Mouse (Mus musculus) spleen, adult 2 months (tissue): Measurements from ENCODE around the gene Atxn1. TPM values are rescaled to one million over a fixed set of nuclear protein-coding genes. Genes with fewer than 3 reads are reported as not detected.

Source experiments
- DNase-seq, 2 experiments: peaks; one replicate each; pipeline versions ENCODE4 v3.0.0 to v3.0.0-alpha.2; 2012 to 2021; ENCODE audit warnings: low spot score in 2 of 2, low read depth in 1 of 2
- H3K27ac ChIP-seq: fragments of 200-500 bp; 2 replicates; pipeline ENCODE4 v1.5.1; 2012; ENCODE audit warnings: low read length, inconsistent platforms; ENCODE audit not compliant: insufficient read depth
- H3K27me3 ChIP-seq: fragments of 200-500 bp; 2 replicates; pipeline ENCODE4 v1.6.1; 2012; ENCODE audit warnings: mild to moderate bottlenecking, moderate library complexity, low read length, inconsistent platforms; ENCODE audit not compliant: control insufficient read depth, insufficient read depth
- H3K36me3 ChIP-seq: fragments of 200-500 bp; 2 replicates; pipeline ENCODE4 v1.6.1; 2012; ENCODE audit warnings: mild to moderate bottlenecking, low read length, inconsistent platforms; ENCODE audit not compliant: control insufficient read depth, insufficient read depth
- H3K4me1 ChIP-seq: fragments of 200-500 bp; 2 replicates; pipeline ENCODE4 v1.6.1; 2011; ENCODE audit warnings: inconsistent platforms; ENCODE audit not compliant: control insufficient read depth, insufficient read depth, insufficient read length
- H3K4me3 ChIP-seq: fragments of 200-500 bp; 2 replicates; pipeline ENCODE4 v1.5.1; 2011; ENCODE audit warnings: mild to moderate bottlenecking, inconsistent platforms; ENCODE audit not compliant: insufficient read depth, insufficient read length; ENCODE audit errors: extremely low read depth
- CTCF ChIP-seq: fragments of 200-500 bp; IDR thresholded peaks from 2 replicates; pipeline ENCODE4 v1.5.1; 2011; ENCODE audit warnings: mild to moderate bottlenecking, inconsistent platforms; ENCODE audit not compliant: insufficient read depth, insufficient read length, insufficient replicate concordance; ENCODE audit errors: extremely low read depth
- POLR2A ChIP-seq: fragments of 200-500 bp; IDR thresholded peaks from 2 replicates; pipeline ENCODE4 v1.6.1; 2011; ENCODE audit warnings: low read depth, low read length, inconsistent platforms
- WGBS: fragments of 180-500 bp; shearing (Covaris S2); methylation state at CpG from one replicate; pipeline ENCODE4 v1.1.7; 2018; 5-methylcytosine and 5-hydroxymethylcytosine counted together
- polyA plus RNA-seq: library from polyadenylated mRNA; depleted of rRNA; stranded (reverse); fragments of >200 nt; gene quantifications from 2 replicates; pipeline ENCODE4 v1.2.3, GENCODE M21; 2012

The Atxn1 gene
- polyA plus RNA-seq, 1 experiment, result 10.6 TPM

DNA sequence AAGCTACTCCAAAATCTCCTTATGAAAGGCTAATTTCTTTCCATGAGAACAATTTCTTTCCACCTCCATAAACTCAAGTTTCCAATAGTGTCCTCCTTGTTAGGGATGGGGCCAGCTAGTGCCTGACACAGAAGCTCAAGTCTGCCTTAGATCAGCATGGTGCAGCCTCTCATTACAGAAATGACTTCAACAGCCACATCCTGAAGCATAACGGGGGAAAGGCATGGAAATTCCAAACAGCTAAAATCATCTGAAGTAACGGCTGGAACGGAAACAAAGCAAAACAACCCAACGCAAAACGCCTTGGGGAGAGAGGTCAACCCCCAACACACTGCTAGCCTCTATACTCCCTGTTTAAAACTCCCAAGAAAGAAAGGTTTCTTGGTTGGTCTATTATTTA, 284.2 kb downstream of the Atxn1 start:
- TF ChIP-seq POLR2A, result no peak
- TF ChIP-seq CTCF, result no peak
- no peak for DNase-seq
- no peak overlapping the region for H3K4me3 ChIP-seq
- peaks cover 3% of the 10 kb centered on the region; the same call in 1 of the 2 replicates for H3K4me1 ChIP-seq
- H3K27me3 ChIP-seq, result no peaks in the 10 kb centered on the region
- H3K36me3 ChIP-seq, result no peaks in the 10 kb centered on the region
- H3K27ac ChIP-seq, result no peak overlapping the region
- WGBS, result 94% methylated on average over 5 of the region's 5 CpGs

DNA sequence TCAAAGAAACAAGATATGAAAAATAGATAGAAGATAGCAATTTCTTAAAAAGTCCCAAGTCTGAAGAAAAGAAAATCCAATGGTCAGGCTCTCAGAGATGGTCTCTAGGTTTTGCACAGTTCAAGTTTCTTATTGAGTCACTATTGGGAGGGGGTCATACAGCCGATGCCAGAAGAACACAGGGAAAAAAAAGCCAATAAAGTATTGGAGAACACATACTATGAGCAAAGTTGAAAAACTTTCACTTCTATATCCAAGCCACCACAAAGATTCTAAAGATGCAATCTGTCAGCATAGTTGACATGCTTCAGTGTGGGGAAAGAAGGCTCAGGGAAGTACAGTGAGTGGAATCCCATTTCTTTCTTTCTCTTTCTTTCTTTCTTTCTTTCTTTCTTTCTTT, 285.7 kb downstream of the Atxn1 start:
- Histone ChIP-seq H3K36me3 (no peaks in the 10 kb centered on the region), H3K27ac (no peak overlapping the region), H3K27me3 (no peaks in the 10 kb centered on the region), H3K4me1 (peaks cover 3% of the 10 kb centered on the region; the same call in 1 of the 2 replicates), H3K4me3 (no peak overlapping the region)
- 83% methylated on average over 1 of the region's 1 CpGs for WGBS
- TF ChIP-seq CTCF (no peak), POLR2A (no peak)
- DNase-seq, result no peak

DNA sequence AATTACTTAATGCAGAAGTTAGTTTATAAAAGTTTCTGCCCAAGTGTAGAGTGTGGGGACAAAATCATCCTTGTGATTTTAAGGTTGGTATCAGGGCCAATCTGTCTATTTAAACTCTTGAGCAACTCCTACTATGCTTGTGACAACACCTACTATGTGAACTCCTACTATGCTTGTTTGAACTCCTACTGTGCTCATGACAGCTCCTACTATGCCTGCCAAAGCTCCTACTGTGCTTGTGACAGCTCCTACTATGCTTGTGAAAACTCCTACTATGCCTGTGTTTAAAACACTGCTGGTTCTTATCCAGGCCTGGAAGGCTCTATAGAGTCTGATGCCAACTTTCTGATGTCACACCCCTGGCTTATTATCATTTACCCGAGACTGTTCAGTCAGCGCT, 292.2 kb downstream of the Atxn1 start:
- H3K4me3 ChIP-seq, result no peak overlapping the region
- no peak overlapping the region for H3K27ac ChIP-seq
- peaks cover 3% of the 10 kb centered on the region; the same call in 1 of the 2 replicates for H3K4me1 ChIP-seq
- no peaks in the 10 kb centered on the region for H3K27me3 ChIP-seq
- TF ChIP-seq CTCF (no peak), POLR2A (no peak)
- H3K36me3 ChIP-seq, result no peaks in the 10 kb centered on the region
- WGBS, result 85% methylated on average over 2 of the region's 2 CpGs
- no peak for DNase-seq

DNA sequence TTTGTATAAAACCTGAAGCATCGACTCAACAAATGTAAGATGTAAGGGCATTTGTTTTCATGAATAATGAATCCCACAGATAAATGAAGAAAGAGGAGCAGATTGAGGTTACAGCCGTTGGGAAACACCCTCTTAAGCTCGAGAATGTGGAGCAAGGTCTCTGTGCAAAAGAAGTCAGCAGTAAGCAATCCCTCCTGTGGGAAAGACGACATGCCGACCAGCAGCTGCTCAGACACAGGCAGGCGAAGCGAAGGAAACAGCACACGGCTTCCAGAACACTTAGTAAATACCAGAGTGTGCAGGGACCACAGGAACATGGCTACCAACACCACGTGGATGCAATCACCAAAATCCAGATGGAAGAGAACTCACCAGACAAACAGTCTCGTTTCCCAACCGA, 294.8 kb downstream of the Atxn1 start:
- whole genome bisulfite sequencing, result 91% methylated on average over 11 of the region's 11 CpGs
- Histone ChIP-seq H3K4me1 (no peaks in the 10 kb centered on the region), H3K27me3 (no peaks in the 10 kb centered on the region), H3K36me3 (no peaks in the 10 kb centered on the region), H3K4me3 (no peak overlapping the region), H3K27ac (no peak overlapping the region)
- DNase-seq, result no peak
- no peak for TF ChIP-seq POLR2A
- TF ChIP-seq CTCF, result no peak

DNA sequence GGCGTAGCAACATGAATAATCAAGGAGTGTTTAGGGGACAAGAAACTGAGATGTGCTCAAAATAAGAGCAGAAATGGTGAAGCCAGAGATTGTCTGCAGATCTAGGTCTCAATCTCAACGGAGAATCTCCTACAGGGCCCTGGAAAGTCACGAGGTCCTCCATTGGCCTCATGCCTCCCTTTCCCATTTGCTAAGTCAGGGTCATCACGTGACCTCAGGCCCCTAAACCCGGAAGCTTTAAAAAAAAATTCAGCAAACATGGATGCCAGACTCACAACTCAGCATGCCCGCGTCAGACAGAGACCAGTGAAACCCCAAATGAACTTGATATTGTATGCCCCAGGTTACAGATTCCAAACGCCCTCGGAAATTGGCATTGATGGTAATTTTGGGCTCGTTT, 302.0 kb downstream of the Atxn1 start:
- TF ChIP-seq CTCF, result no peak
- no peaks in the 10 kb centered on the region for H3K4me1 ChIP-seq
- WGBS, result 92% methylated on average over 10 of the region's 10 CpGs
- no peak overlapping the region for H3K27ac ChIP-seq
- H3K4me3 ChIP-seq, result no peak overlapping the region
- no peak for DNase-seq
- no peaks in the 10 kb centered on the region for H3K36me3 ChIP-seq
- H3K27me3 ChIP-seq, result no peaks in the 10 kb centered on the region

DNA sequence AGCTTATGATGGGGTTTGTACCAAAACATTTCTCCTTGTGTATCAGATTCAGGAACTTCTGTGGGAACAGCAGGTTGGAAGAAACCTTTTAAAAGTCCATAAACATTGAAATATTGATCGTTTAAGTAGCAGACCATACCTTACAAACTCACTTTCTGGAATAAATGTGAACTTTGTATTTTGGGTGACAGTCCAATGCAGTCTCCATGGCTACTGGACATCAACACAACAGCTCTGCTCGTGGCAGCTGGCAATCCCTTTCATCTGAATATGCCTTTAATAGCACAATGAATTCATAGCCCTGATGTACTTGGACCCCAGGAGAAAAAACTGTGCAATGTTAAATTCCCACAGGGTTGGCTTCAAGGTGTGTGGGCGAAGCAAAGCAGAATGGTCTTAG, 302.6 kb downstream of the Atxn1 start:
- DNase-seq, result no peak
- Histone ChIP-seq H3K4me3 (no peak overlapping the region), H3K27ac (no peak overlapping the region), H3K36me3 (no peaks in the 10 kb centered on the region), H3K27me3 (no peaks in the 10 kb centered on the region), H3K4me1 (no peaks in the 10 kb centered on the region)
- TF ChIP-seq CTCF (no peak), POLR2A (no peak)
- WGBS, result 83% methylated on average over 3 of the region's 3 CpGs

DNA sequence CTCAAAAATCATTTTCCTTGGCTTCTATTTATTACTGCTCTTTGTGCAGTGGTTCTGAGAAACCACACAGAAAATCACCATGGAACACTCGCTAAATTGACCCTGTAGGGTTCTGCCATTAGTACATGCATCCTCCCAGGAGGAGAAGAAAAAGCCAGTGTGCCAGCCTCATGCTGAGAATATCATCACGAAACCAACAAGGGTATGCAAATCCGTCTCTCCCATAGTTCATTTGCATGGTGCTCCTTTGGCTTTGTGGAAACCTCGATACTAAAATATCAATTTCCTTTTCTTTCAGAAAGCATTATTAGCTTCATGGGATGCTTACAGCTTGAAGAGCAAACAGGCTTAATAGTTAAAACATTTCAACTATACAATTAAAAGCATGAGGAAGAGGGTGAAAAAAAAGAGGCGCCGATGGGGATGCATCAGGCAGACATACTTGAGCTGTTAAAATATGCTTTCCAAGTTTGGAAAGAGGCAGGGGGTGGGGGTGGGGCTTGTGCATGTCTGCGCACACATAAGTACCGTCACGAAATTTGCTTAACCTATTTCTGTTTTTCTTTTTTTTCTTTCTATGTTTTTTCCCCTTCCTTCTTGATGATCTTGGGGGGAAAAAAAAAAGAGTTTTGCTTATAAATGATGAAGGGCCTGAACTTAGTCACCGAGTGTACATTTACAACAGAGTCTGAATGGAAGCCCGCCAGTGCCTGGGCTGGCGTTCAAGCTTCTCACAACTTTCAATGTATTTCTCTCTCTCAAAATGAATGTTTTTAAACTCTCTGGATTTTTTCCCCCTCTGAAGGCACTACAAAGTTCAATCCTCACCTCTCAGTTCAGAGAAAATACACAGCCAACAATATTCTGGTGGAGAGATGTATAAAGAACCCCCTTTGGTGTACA, 303.3 kb downstream of the Atxn1 start:
- no peak overlapping the region for H3K4me3 ChIP-seq
- WGBS, result 89% methylated on average over 12 of the region's 12 CpGs
- no peaks in the 10 kb centered on the region for H3K27me3 ChIP-seq
- no peak for TF ChIP-seq POLR2A
- no peak for TF ChIP-seq CTCF
- H3K36me3 ChIP-seq, result no peaks in the 10 kb centered on the region
- H3K4me1 ChIP-seq, result no peaks in the 10 kb centered on the region
- no peak for DNase-seq
- H3K27ac ChIP-seq, result no peak overlapping the region
